Mouse (Mus musculus): ENCODE measurements around the gene Card9. TPM values are rescaled to one million over a fixed set of nuclear protein-coding genes. Genes with fewer than 3 reads are reported as not detected.

Gene Card9
- total RNA-seq, 2 experiments from 2014 or later = 1.5 to 2.1 TPM

GRCm38 (mm10) chr2:26338302-26339203 is 22.2 kb downstream of the Card9 start:
- Histone ChIP-seq H3K27ac (peak overlapping the region; percentile 65; the same call in 1 of the 2 replicates), H3K4me3 (no peak overlapping the region)
- no peak for TF ChIP-seq CTCF (conservative IDR thresholded peaks at IDR 0.05)
- no peak for DNase-seq (ENCODE audit: low spot score in 2 of 2)

- peak overlapping the region; percentile 37; the same call in 1 of the 2 replicates for H3K4me3 ChIP-seq
- TF ChIP-seq CTCF (conservative IDR thresholded peaks at IDR 0.05) = no peak
- DNase-seq (ENCODE audit: low spot score in 2 of 2) = no peak
- H3K27ac ChIP-seq = peak overlapping the region; percentile 92
These were observed 30.0 kb downstream of the Card9 start for GRCm38 (mm10) chr2:26330702-26331101.

GRCm38 (mm10) chr2:26330056-26330468 is 30.7 kb downstream of the Card9 start:
- Histone ChIP-seq H3K27ac (peak overlapping the region; percentile 92), H3K4me3 (peak overlapping the region; percentile 37; the same call in 1 of the 2 replicates)
- DNase-seq (ENCODE audit: low spot score in 2 of 2) = no peak
- TF ChIP-seq CTCF (conservative IDR thresholded peaks at IDR 0.05) = no peak

- TF ChIP-seq CTCF (conservative IDR thresholded peaks at IDR 0.05) = no peak
- Histone ChIP-seq H3K4me3 (no peak overlapping the region), H3K27ac (peak overlapping the region; percentile 92)
- peak; percentile 61 to 73 for DNase-seq (ENCODE audit: low spot score in 2 of 2)
These were observed 31.3 kb downstream of the Card9 start for GRCm38 (mm10) chr2:26329402-26329801.

- Histone ChIP-seq H3K4me3 (no peak overlapping the region), H3K27ac (no peak overlapping the region)
- no peak for DNase-seq (ENCODE audit: low spot score in 2 of 2)
- TF ChIP-seq CTCF (conservative IDR thresholded peaks at IDR 0.05) = no peak
These were observed 32.9 kb downstream of the Card9 start for GRCm38 (mm10) chr2:26327852-26328251.

GRCm38 (mm10) chr2:26325386-26326181 is 35.1 kb downstream of the Card9 start:
- TF ChIP-seq CTCF (conservative IDR thresholded peaks at IDR 0.05) = peak; percentile 87
- DNase-seq (ENCODE audit: low spot score in 2 of 2) = peak in 1 of 2 experiments; percentile 60
- peak overlapping the region; percentile 79 for H3K27ac ChIP-seq
- H3K4me3 ChIP-seq = no peak overlapping the region

- Histone ChIP-seq H3K4me3 (no peak overlapping the region), H3K27ac (peak overlapping the region; percentile 79)
- peak; percentile 86 for TF ChIP-seq CTCF (conservative IDR thresholded peaks at IDR 0.05)
- peak; percentile 64 to 69 for DNase-seq (ENCODE audit: low spot score in 2 of 2)
These were observed 35.8 kb downstream of the Card9 start for GRCm38 (mm10) chr2:26324917-26325316.

GRCm38 (mm10) chr2:26323589-26324325 is 37.0 kb downstream of the Card9 start:
- Histone ChIP-seq H3K27ac (no peak overlapping the region), H3K4me3 (no peak overlapping the region)
- DNase-seq (ENCODE audit: low spot score in 2 of 2) = no peak
- TF ChIP-seq CTCF (conservative IDR thresholded peaks at IDR 0.05) = no peak

GRCm38 (mm10) chr2:26320245-26321185 is 40.2 kb downstream of the Card9 start:
- TF ChIP-seq CTCF (conservative IDR thresholded peaks at IDR 0.05) = no peak
- DNase-seq (ENCODE audit: low spot score in 2 of 2) = no peak
- no peak overlapping the region for H3K27ac ChIP-seq
- no peak overlapping the region for H3K4me3 ChIP-seq

GRCm38 (mm10) chr2:26319519-26320244 is 41.0 kb downstream of the Card9 start:
- TF ChIP-seq CTCF (conservative IDR thresholded peaks at IDR 0.05) = no peak
- no peak for DNase-seq (ENCODE audit: low spot score in 2 of 2)
- no peak overlapping the region for H3K4me3 ChIP-seq

GRCm38 (mm10) chr2:26319109-26319508 is 41.6 kb downstream of the Card9 start:
- peak overlapping the region; percentile 48; the same call in 1 of the 2 replicates for H3K27ac ChIP-seq
- DNase-seq (ENCODE audit: low spot score in 2 of 2) = no peak
- no peak for TF ChIP-seq CTCF (conservative IDR thresholded peaks at IDR 0.05)
- no peak overlapping the region for H3K4me3 ChIP-seq

More at GRCm38 (mm10) chr2:26319519-26320244, 41.0 kb downstream of the Card9 start:
- peak overlapping the region; percentile 48; the same call in 1 of the 2 replicates for H3K27ac ChIP-seq
